Mouse (Mus musculus): Measurements from ENCODE around the gene Cacng3. TPM values are rescaled to one million over a fixed set of nuclear protein-coding genes. Genes with fewer than 3 reads are reported as not detected.
A peak's percentile ranks its signal among the peaks of the same experiment; 100 is the strongest.

Gene Cacng3
- total and polyA plus RNA-seq, 3 experiments = not detected

GRCm38 (mm10) chr7:122706736-122707135 lies 36.4 kb downstream of the Cacng3 start:
- no peak for TF ChIP-seq ZKSCAN1 (IDR thresholded peaks at IDR 0.05; ENCODE audit: borderline replicate concordance, low read depth, low read length)
- no peak for TF ChIP-seq MAZ (IDR thresholded peaks at IDR 0.05; ENCODE audit: low read depth, low read length)
- no peak for TF ChIP-seq USF2 (conservative IDR thresholded peaks at IDR 0.05; ENCODE audit: low read depth, low read length)
- no peak for TF ChIP-seq ETS1 (conservative IDR thresholded peaks at IDR 0.05; ENCODE audit: low read depth, low read length)
- no peak for TF ChIP-seq TBP (conservative IDR thresholded peaks at IDR 0.05; ENCODE audit: low read depth, low read length)
- no peak for TF ChIP-seq RAD21 (IDR thresholded peaks at IDR 0.05; ENCODE audit: low read depth, low read length)
- H3K4me3 ChIP-seq (replicated peaks in 1 of 3; ENCODE audit: low read depth in 2 of 3, low read length in 2 of 3, poor library complexity in 1 of 3) = no peak overlapping the region
- no peaks in the 10 kb centered on the region for H3K79me2 ChIP-seq (replicated peaks; ENCODE audit: control insufficient read depth, extremely low read depth, insufficient read depth, poor library complexity, severe bottlenecking)
- H3K9ac ChIP-seq (ENCODE audit: insufficient read depth, low read depth) = no peak overlapping the region
- no peak for DNase-seq (ENCODE audit: extremely low read depth)
- H3K4me2 ChIP-seq (ENCODE audit: insufficient read depth, low read depth, poor library complexity, severe bottlenecking) = no peak overlapping the region
- no peak overlapping the region for H3K27ac ChIP-seq (ENCODE audit: insufficient read depth, low read depth)
- dilution Hi-C loops (cut with MboI; ENCODE audit: extremely low pct_ligation_motif_present, extremely low pct_unique_long_range_greater_than_20kb, low sequenced_read_pairs) (no loop called here), in situ Hi-C loops (cut with MboI; ENCODE audit: low pct_ligation_motif_present, low pct_unique_long_range_greater_than_20kb, low sequenced_read_pairs) (no loop called here)
- no peaks in the 10 kb centered on the region for H3K9me3 ChIP-seq (replicated peaks; ENCODE audit: low read length)
- H3K36me3 ChIP-seq (replicated peaks in 1 of 2; ENCODE audit: control insufficient read depth in 1 of 2, insufficient read depth in 1 of 2, low read length in 1 of 2) = no peaks in the 10 kb centered on the region
- H3K4me1 ChIP-seq (ENCODE audit: control insufficient read depth in 1 of 2, insufficient read depth in 2 of 2) = no peaks in the 10 kb centered on the region
- H3K27me3 ChIP-seq (replicated peaks) = peaks cover 92% of the 10 kb centered on the region

GRCm38 (mm10) chr7:122716299-122716698 lies 46.0 kb downstream of the Cacng3 start:
- DNase-seq (ENCODE audit: extremely low read depth) = peak; percentile 17
- dilution Hi-C loops (cut with MboI; ENCODE audit: extremely low pct_ligation_motif_present, extremely low pct_unique_long_range_greater_than_20kb, low sequenced_read_pairs) = no loop called here
- H3K9me3 ChIP-seq (replicated peaks; ENCODE audit: low read length) = no peaks in the 10 kb centered on the region
- H3K4me1 ChIP-seq (ENCODE audit: control insufficient read depth in 1 of 2, insufficient read depth in 2 of 2) = peaks cover 0 to 6% of the 10 kb centered on the region in 2 experiments; a peak in 2 of 4 replicates
- no peak overlapping the region for H3K9ac ChIP-seq (ENCODE audit: insufficient read depth, low read depth)
- H3K27ac ChIP-seq (ENCODE audit: insufficient read depth, low read depth) = no peak overlapping the region
- H3K79me2 ChIP-seq (replicated peaks; ENCODE audit: control insufficient read depth, extremely low read depth, insufficient read depth, poor library complexity, severe bottlenecking) = no peaks in the 10 kb centered on the region
- no peak for TF ChIP-seq BHLHE40 (IDR thresholded peaks at IDR 0.05; ENCODE audit: low read depth, low read length)
- TF ChIP-seq RCOR1 (conservative IDR thresholded peaks at IDR 0.05; ENCODE audit: low read depth, low read length) = no peak
- TF ChIP-seq UBTF (IDR thresholded peaks at IDR 0.05; ENCODE audit: low read depth, low read length) = no peak
- no peak for TF ChIP-seq EP300 (IDR thresholded peaks at IDR 0.05; ENCODE audit: low read length)
- TF ChIP-seq ETS1 (conservative IDR thresholded peaks at IDR 0.05; ENCODE audit: low read depth, low read length) = no peak
- TF ChIP-seq CTCF (conservative IDR thresholded peaks at IDR 0.05 in 1 of 2, IDR thresholded peaks at IDR 0.05 in 1 of 2; ENCODE audit: low read depth in 2 of 2, low read length in 2 of 2) = no peak
- TF ChIP-seq E2F4 (IDR thresholded peaks at IDR 0.05; ENCODE audit: insufficient replicate concordance, low read depth, low read length) = no peak
- no peak for TF ChIP-seq TBP (conservative IDR thresholded peaks at IDR 0.05; ENCODE audit: low read depth, low read length)
- no peak for TF ChIP-seq RAD21 (IDR thresholded peaks at IDR 0.05; ENCODE audit: low read depth, low read length)
- TF ChIP-seq MAX (IDR thresholded peaks at IDR 0.05; ENCODE audit: low read length) = no peak
- TF ChIP-seq USF1 (IDR thresholded peaks at IDR 0.05; ENCODE audit: low read depth, low read length) = no peak
- no peak for TF ChIP-seq POLR2A (IDR thresholded peaks at IDR 0.05; ENCODE audit: low read depth, low read length)
- TF ChIP-seq ZMIZ1 (IDR thresholded peaks at IDR 0.05; ENCODE audit: low read depth, low read length) = no peak
- TF ChIP-seq ZNF384 (IDR thresholded peaks at IDR 0.05; ENCODE audit: low read depth, low read length) = no peak
- no peak for TF ChIP-seq IRF4 (IDR thresholded peaks at IDR 0.05; ENCODE audit: low read depth, low read length)
- no peak for TF ChIP-seq JUND (conservative IDR thresholded peaks at IDR 0.05; ENCODE audit: low read depth, low read length)
- no peak for TF ChIP-seq MAFK (IDR thresholded peaks at IDR 0.05; ENCODE audit: insufficient replicate concordance, low read length)
- no peak overlapping the region for H3K4me3 ChIP-seq (replicated peaks in 1 of 3; ENCODE audit: low read depth in 2 of 3, low read length in 2 of 3, poor library complexity in 1 of 3)
- no peaks in the 10 kb centered on the region for H3K36me3 ChIP-seq (replicated peaks in 1 of 2; ENCODE audit: control insufficient read depth in 1 of 2, insufficient read depth in 1 of 2, low read length in 1 of 2)
- in situ Hi-C loops (cut with MboI; ENCODE audit: low pct_ligation_motif_present, low pct_unique_long_range_greater_than_20kb, low sequenced_read_pairs) = no loop called here
- peaks cover 83% of the 10 kb centered on the region for H3K27me3 ChIP-seq (replicated peaks)
- no peak overlapping the region for H3K4me2 ChIP-seq (ENCODE audit: insufficient read depth, low read depth, poor library complexity, severe bottlenecking)

All from CH12.LX (cell line).